Mouse (Mus musculus): ENCODE results near the gene Samd3. TPM values are rescaled to one million over a fixed set of nuclear protein-coding genes. Genes with fewer than 3 reads are reported as not detected.

Gene Samd3
- polyA plus RNA-seq, 1 experiment, result not detected

GRCm38 (mm10) chr10:26220729-26221128, 8.8 kb upstream of the Samd3 start:
- H3K4me3 ChIP-seq (ENCODE audit: insufficient read depth, poor library complexity, severe bottlenecking), result no peak overlapping the region
- TF ChIP-seq MYOG (IDR thresholded peaks at IDR 0.05; ENCODE audit: control insufficient read depth, extremely low read depth, insufficient read length) (no peak), CEBPB (IDR thresholded peaks at IDR 0.05; ENCODE audit: low read depth) (no peak), CTCF (IDR thresholded peaks at IDR 0.05; ENCODE audit: control insufficient read depth, insufficient read depth, insufficient read length) (no peak), FOSL1 (IDR thresholded peaks at IDR 0.05; ENCODE audit: insufficient read depth, low read length, poor library complexity, severe bottlenecking) (no peak), USF1 (IDR thresholded peaks at IDR 0.05; ENCODE audit: low read depth) (no peak), MYOD1 (IDR thresholded peaks at IDR 0.05; ENCODE audit: control insufficient read depth, insufficient read length, low read depth) (no peak), MAX (IDR thresholded peaks at IDR 0.05) (no peak)
- H3K79me3 ChIP-seq (ENCODE audit: low read depth), result no peaks in the 10 kb centered on the region
- H3K27me3 ChIP-seq (ENCODE audit: control insufficient read depth, insufficient read depth, insufficient read length), result no peaks in the 10 kb centered on the region
- no peaks in the 10 kb centered on the region for H3K36me3 ChIP-seq (ENCODE audit: control insufficient read depth, insufficient read depth)
- no peak overlapping the region for H3ac ChIP-seq (ENCODE audit: control insufficient read depth, insufficient read length, low read depth)
- H3K79me2 ChIP-seq (ENCODE audit: control insufficient read depth, insufficient read depth), result no peaks in the 10 kb centered on the region

GRCm38 (mm10) chr10:26226241-26226640, 3.3 kb upstream of the Samd3 start:
- no peaks in the 10 kb centered on the region for H3K79me3 ChIP-seq (ENCODE audit: low read depth)
- H3K27me3 ChIP-seq (ENCODE audit: control insufficient read depth, insufficient read depth, insufficient read length), result no peaks in the 10 kb centered on the region
- TF ChIP-seq CEBPB (IDR thresholded peaks at IDR 0.05; ENCODE audit: low read depth), result no peak
- TF ChIP-seq CTCF (IDR thresholded peaks at IDR 0.05; ENCODE audit: control insufficient read depth, insufficient read depth, insufficient read length), result no peak
- no peak for TF ChIP-seq MYOG (IDR thresholded peaks at IDR 0.05; ENCODE audit: control insufficient read depth, extremely low read depth, insufficient read length)
- no peak for TF ChIP-seq FOSL1 (IDR thresholded peaks at IDR 0.05; ENCODE audit: insufficient read depth, low read length, poor library complexity, severe bottlenecking)
- TF ChIP-seq MAX (IDR thresholded peaks at IDR 0.05), result no peak
- no peaks in the 10 kb centered on the region for H3K79me2 ChIP-seq (ENCODE audit: control insufficient read depth, insufficient read depth)
- H3K4me3 ChIP-seq (ENCODE audit: insufficient read depth, poor library complexity, severe bottlenecking), result no peak overlapping the region
- H3ac ChIP-seq (ENCODE audit: control insufficient read depth, insufficient read length, low read depth), result no peak overlapping the region
- no peaks in the 10 kb centered on the region for H3K36me3 ChIP-seq (ENCODE audit: control insufficient read depth, insufficient read depth)

DNA sequence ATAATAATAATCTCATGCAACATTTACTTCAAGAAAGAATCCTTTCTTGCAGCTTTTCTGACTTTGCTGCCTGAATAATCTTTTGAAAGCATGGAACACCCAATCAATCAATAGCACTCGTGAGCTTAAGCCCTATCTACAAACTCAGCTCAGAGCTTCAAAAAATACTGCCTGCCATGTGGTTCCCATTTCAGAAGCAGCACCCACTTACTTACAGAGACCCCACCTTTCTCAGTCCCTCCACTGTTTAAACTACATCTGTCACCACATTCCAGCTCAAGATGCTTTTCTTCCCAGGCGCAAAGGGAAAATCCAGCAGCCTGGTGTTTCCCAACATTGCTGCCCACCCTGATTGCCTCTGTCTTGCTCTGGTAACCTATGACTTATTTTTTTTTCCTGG, 2.8 kb upstream of the Samd3 start:
- H3K79me2 ChIP-seq (ENCODE audit: control insufficient read depth, insufficient read depth), result no peaks in the 10 kb centered on the region
- no peak overlapping the region for H3ac ChIP-seq (ENCODE audit: control insufficient read depth, insufficient read length, low read depth)
- no peaks in the 10 kb centered on the region for H3K79me3 ChIP-seq (ENCODE audit: low read depth)
- H3K27me3 ChIP-seq (ENCODE audit: control insufficient read depth, insufficient read depth, insufficient read length), result no peaks in the 10 kb centered on the region
- TF ChIP-seq MYOD1 (IDR thresholded peaks at IDR 0.05; ENCODE audit: control insufficient read depth, insufficient read length, low read depth) (no peak), FOSL1 (IDR thresholded peaks at IDR 0.05; ENCODE audit: insufficient read depth, low read length, poor library complexity, severe bottlenecking) (no peak), MAX (IDR thresholded peaks at IDR 0.05) (no peak), CTCF (IDR thresholded peaks at IDR 0.05; ENCODE audit: control insufficient read depth, insufficient read depth, insufficient read length) (no peak), CEBPB (IDR thresholded peaks at IDR 0.05; ENCODE audit: low read depth) (no peak), USF1 (IDR thresholded peaks at IDR 0.05; ENCODE audit: low read depth) (no peak), MYOG (IDR thresholded peaks at IDR 0.05; ENCODE audit: control insufficient read depth, extremely low read depth, insufficient read length) (no peak)
- H3K36me3 ChIP-seq (ENCODE audit: control insufficient read depth, insufficient read depth), result no peaks in the 10 kb centered on the region
- no peak overlapping the region for H3K4me3 ChIP-seq (ENCODE audit: insufficient read depth, poor library complexity, severe bottlenecking)

GRCm38 (mm10) chr10:26228187-26228586, 1.3 kb upstream of the Samd3 start:
- Histone ChIP-seq H3K79me2 (ENCODE audit: control insufficient read depth, insufficient read depth) (no peaks in the 10 kb centered on the region), H3K36me3 (ENCODE audit: control insufficient read depth, insufficient read depth) (no peaks in the 10 kb centered on the region), H3K27me3 (ENCODE audit: control insufficient read depth, insufficient read depth, insufficient read length) (no peaks in the 10 kb centered on the region), H3K79me3 (ENCODE audit: low read depth) (no peaks in the 10 kb centered on the region), H3K4me3 (ENCODE audit: insufficient read depth, poor library complexity, severe bottlenecking) (no peak overlapping the region), H3ac (ENCODE audit: control insufficient read depth, insufficient read length, low read depth) (no peak overlapping the region)
- TF ChIP-seq CTCF (IDR thresholded peaks at IDR 0.05; ENCODE audit: control insufficient read depth, insufficient read depth, insufficient read length) (no peak), USF1 (IDR thresholded peaks at IDR 0.05; ENCODE audit: low read depth) (no peak), MYOD1 (IDR thresholded peaks at IDR 0.05; ENCODE audit: control insufficient read depth, insufficient read length, low read depth) (no peak), FOSL1 (IDR thresholded peaks at IDR 0.05; ENCODE audit: insufficient read depth, low read length, poor library complexity, severe bottlenecking) (no peak), CEBPB (IDR thresholded peaks at IDR 0.05; ENCODE audit: low read depth) (no peak), MAX (IDR thresholded peaks at IDR 0.05) (no peak)

DNA sequence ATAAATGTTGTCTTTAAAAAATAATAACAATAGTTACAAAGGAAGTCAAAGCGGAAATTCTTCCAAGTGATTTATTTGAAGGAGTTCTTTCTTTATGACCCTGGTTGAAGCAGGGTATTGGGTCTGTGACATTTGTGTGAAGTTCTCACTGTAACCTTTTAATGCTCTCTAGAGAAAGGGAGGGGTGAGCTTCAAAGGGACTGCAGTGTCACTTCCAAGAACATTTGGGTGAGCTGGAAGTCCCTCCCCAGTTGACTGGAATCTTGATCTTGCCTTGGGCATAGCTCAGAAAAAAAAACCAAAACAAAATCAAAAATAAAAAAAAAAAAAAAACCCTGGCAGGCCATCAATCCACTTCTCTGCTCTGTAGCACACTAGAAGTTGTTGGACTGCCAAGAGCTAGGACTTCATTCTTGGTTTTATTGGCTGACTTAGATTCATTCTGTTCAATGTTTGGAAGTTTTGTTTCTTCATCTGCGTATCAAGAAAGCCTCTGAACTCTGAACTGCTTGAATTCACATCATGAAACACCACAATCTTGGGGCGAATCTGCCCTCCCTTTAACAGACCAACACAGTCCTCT, 2.7 kb downstream of the Samd3 start:
- TF ChIP-seq FOSL1 (IDR thresholded peaks at IDR 0.05; ENCODE audit: insufficient read depth, low read length, poor library complexity, severe bottlenecking) (no peak), MYOG (IDR thresholded peaks at IDR 0.05; ENCODE audit: control insufficient read depth, extremely low read depth, insufficient read length) (no peak)
- H3K27me3 ChIP-seq (ENCODE audit: control insufficient read depth, insufficient read depth, insufficient read length), result no peaks in the 10 kb centered on the region
- no peaks in the 10 kb centered on the region for H3K79me3 ChIP-seq (ENCODE audit: low read depth)
- H3K79me2 ChIP-seq (ENCODE audit: control insufficient read depth, insufficient read depth), result no peaks in the 10 kb centered on the region
- no peaks in the 10 kb centered on the region for H3K36me3 ChIP-seq (ENCODE audit: control insufficient read depth, insufficient read depth)
- H3ac ChIP-seq (ENCODE audit: control insufficient read depth, insufficient read length, low read depth), result no peak overlapping the region
- H3K4me3 ChIP-seq (ENCODE audit: insufficient read depth, poor library complexity, severe bottlenecking), result no peak overlapping the region

DNA sequence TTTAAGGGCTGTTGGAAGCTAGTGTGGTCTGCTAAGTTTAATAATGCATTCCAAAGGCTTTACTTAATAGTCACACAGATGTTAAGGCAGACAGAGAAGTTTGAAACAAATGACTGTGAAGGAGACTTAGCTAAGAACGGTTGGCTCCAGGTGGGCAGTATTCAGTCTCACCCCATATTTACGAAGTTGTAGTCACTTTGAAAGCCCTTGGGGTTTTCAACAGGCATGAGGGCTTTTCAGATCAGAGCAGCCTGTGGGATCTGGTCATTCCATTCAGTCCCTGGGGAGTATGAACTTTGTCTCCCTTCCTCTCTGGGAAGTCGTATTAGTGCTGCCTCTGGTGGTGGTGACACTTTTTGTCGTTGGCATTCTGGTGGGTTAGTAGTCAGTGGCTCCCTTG, 9.1 kb downstream of the Samd3 start:
- no peak for TF ChIP-seq CTCF (IDR thresholded peaks at IDR 0.05; ENCODE audit: control insufficient read depth, insufficient read depth, insufficient read length)
- no peak for TF ChIP-seq CEBPB (IDR thresholded peaks at IDR 0.05; ENCODE audit: low read depth)

More for the DNA sequence above, 9.1 kb downstream of the Samd3 start:
- H3ac ChIP-seq (ENCODE audit: control insufficient read depth, insufficient read length, low read depth), result no peak overlapping the region
- no peaks in the 10 kb centered on the region for H3K27me3 ChIP-seq (ENCODE audit: control insufficient read depth, insufficient read depth, insufficient read length)
- no peak overlapping the region for H3K4me3 ChIP-seq (ENCODE audit: insufficient read depth, poor library complexity, severe bottlenecking)
- no peaks in the 10 kb centered on the region for H3K79me3 ChIP-seq (ENCODE audit: low read depth)
- no peaks in the 10 kb centered on the region for H3K36me3 ChIP-seq (ENCODE audit: control insufficient read depth, insufficient read depth)
- H3K79me2 ChIP-seq (ENCODE audit: control insufficient read depth, insufficient read depth), result no peaks in the 10 kb centered on the region
